Mouse (Mus musculus) heart, adult 10 weeks (tissue): ENCODE data around the gene Gm10334. TPM values are rescaled to one million over a fixed set of nuclear protein-coding genes. Genes with fewer than 3 reads are reported as not detected.

Experiments
- polyA plus RNA-seq: library from polyadenylated mRNA; stranded (reverse); fragments of 350-450 nt; fragmentation: Illumina TruSeq; extraction: RNeasy Lipid Tissue Mini Kit (QIAGEN cat#74804); gene quantifications from one replicate; pipeline ENCODE4 v1.2.3, GENCODE M21; 2014; ENCODE audit warnings: low read depth, low replicate concordance

The Gm10334 gene
- not detected for polyA plus RNA-seq

DNA sequence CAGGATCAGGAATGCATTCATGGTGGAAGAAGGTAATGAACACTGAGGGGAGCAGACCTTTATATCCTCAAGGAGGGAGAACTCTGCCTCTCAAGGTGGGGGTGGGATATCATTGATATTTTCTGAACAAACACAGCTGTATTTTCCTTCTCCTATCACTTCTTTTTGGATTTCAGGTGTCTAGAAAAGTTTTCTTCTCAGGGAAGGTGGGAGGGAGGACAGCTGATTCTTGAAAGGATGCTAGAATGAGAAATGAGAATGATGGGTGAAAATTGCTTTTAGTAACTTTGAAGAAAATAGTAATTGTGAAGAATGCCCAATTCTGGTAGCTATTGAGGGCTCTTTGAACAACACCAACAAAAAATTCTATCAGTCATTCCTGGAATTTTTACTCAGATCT, at the start of gene Gm10334:
Gm10334 (minus strand) TSS at position 101 of the 400 bp plus-strand sequence.

DNA sequence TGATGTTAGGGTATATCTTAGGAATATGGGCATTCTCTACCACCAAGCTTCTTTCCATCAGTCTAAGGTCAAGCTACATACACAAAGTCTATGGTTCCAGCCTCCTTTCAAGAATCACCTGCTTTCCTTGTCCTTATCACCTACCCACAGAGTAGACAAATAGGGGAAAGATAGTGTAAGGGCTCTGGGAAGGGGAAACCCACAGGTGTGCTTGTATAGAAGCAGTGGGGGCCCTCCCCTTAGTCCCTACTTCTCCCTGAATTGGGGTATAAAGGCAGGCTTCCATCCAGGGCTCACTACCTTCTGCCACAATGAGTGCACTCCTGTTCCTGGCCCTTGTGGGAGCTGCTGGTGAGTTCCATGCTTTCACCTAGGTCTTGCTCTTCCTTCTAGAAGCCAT, 12.7 kb upstream of the Gm10334 start, which contains the start of gene Prss1:
Prss1 (plus strand) TSS at position 301 of the 400 bp plus-strand sequence.

Other genes starting within 250 kb of the Gm10334 start
- gene Try4, start 143.9 kb downstream of the Gm10334 start, polyA plus RNA-seq: not detected
- not detected for gene Try5, start 129.3 kb downstream of the Gm10334 start, polyA plus RNA-seq
- gene Try10, start 92.0 kb downstream of the Gm10334 start, polyA plus RNA-seq: not detected
- gene Prss3, start 68.5 kb downstream of the Gm10334 start, polyA plus RNA-seq: not detected
- gene Gm5771, start 53.8 kb downstream of the Gm10334 start, polyA plus RNA-seq: not detected
- gene Prss1, start 12.8 kb upstream of the Gm10334 start, polyA plus RNA-seq: not detected
- gene Prss2, start 75.6 kb upstream of the Gm10334 start, polyA plus RNA-seq: not detected
- 1.6 TPM for gene Ephb6, start 159.3 kb upstream of the Gm10334 start, polyA plus RNA-seq
- gene Trpv6, start 190.3 kb upstream of the Gm10334 start, polyA plus RNA-seq: not detected
- gene Trpv5, start 234.6 kb upstream of the Gm10334 start, polyA plus RNA-seq: not detected
- gene Llcfc1, start 238.3 kb upstream of the Gm10334 start, polyA plus RNA-seq: not detected